Mouse (Mus musculus): Measurements from ENCODE around the gene Cpz. TPM values are rescaled to one million over a fixed set of nuclear protein-coding genes. Genes with fewer than 3 reads are reported as not detected.
A peak's percentile ranks its signal among the peaks of the same experiment; 100 is the strongest.

The Cpz gene
- polyA plus RNA-seq, 1 experiment = 1.4 TPM

DNA sequence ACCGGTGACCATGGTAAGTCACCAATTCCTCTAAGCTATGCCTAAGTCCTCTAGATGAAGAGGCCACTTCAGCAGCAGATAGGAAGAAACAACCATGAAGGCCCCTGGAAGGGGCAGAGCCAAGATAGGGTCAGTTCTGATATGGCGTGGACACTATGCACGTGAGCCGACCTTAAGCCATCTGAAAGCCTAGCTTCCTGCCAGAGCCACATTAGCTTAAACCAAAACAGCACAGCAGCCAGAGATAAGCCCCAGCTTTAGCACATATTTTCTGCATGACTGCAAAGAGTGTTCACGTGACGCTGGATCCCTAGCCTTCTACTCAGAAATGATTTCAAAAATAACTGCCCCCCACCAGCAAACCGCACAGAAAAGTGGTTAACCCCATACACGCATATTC, 33.9 kb upstream of the Cpz start:
- TF ChIP-seq CTCF (IDR thresholded peaks at IDR 0.05; ENCODE audit: control insufficient read depth, insufficient read depth, insufficient replicate concordance, low read depth, low read length) = no peak
- no peak for TF ChIP-seq POLR2A (IDR thresholded peaks at IDR 0.05; ENCODE audit: control insufficient read depth, low read depth, low read length)
- H3K36me3 ChIP-seq (ENCODE audit: control insufficient read depth, insufficient read depth, low read length) = peaks cover 4% of the 10 kb centered on the region
- no peaks in the 10 kb centered on the region for H3K27me3 ChIP-seq (ENCODE audit: control insufficient read depth, insufficient read depth, low read length)
- no peak overlapping the region for H3K4me3 ChIP-seq (ENCODE audit: control insufficient read depth, low read depth, low read length)
- H3K27ac ChIP-seq (ENCODE audit: control insufficient read depth, insufficient read depth, low read depth, low read length) = no peak overlapping the region
- no peaks in the 10 kb centered on the region for H3K4me1 ChIP-seq (ENCODE audit: control insufficient read depth, insufficient read depth, low read length)

GRCm38 (mm10) chr5:35557946-35558621, 32.6 kb upstream of the Cpz start:
- Histone ChIP-seq H3K4me1 (ENCODE audit: control insufficient read depth, insufficient read depth, low read length) (no peaks in the 10 kb centered on the region), H3K36me3 (ENCODE audit: control insufficient read depth, insufficient read depth, low read length) (peaks cover 2% of the 10 kb centered on the region; the same call in 1 of the 2 replicates), H3K4me3 (ENCODE audit: control insufficient read depth, low read depth, low read length) (no peak overlapping the region), H3K27ac (ENCODE audit: control insufficient read depth, insufficient read depth, low read depth, low read length) (no peak overlapping the region), H3K27me3 (ENCODE audit: control insufficient read depth, insufficient read depth, low read length) (no peaks in the 10 kb centered on the region)
- no peak for TF ChIP-seq POLR2A (IDR thresholded peaks at IDR 0.05; ENCODE audit: control insufficient read depth, low read depth, low read length)
- peak; percentile 2; the same call in 1 of the 2 replicates for TF ChIP-seq CTCF (IDR thresholded peaks at IDR 0.05; ENCODE audit: control insufficient read depth, insufficient read depth, insufficient replicate concordance, low read depth, low read length)

DNA sequence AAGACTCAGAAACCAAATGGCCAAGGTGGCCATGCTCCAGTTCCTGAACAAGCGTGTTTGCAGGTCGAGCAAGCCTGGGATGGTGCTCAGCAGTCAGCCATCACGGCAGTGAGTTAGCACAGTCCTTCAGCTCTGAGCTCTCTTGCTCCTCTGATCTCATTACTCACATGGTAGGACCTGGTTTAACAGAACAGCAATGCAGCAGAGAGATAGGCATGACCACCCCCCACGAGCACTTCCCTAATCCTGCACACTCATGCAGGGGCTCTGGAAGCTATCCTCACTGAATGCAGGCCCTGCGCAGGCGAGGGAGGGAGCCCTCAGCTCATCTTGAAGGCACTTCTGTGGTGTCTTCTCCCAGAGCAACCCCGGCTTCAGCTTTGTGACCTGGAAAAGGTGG, 30.9 kb upstream of the Cpz start:
- Histone ChIP-seq H3K27me3 (ENCODE audit: control insufficient read depth, insufficient read depth, low read length) (no peaks in the 10 kb centered on the region), H3K4me3 (ENCODE audit: control insufficient read depth, low read depth, low read length) (no peak overlapping the region), H3K4me1 (ENCODE audit: control insufficient read depth, insufficient read depth, low read length) (no peaks in the 10 kb centered on the region), H3K27ac (ENCODE audit: control insufficient read depth, insufficient read depth, low read depth, low read length) (no peak overlapping the region), H3K36me3 (ENCODE audit: control insufficient read depth, insufficient read depth, low read length) (no peaks in the 10 kb centered on the region)
- TF ChIP-seq CTCF (IDR thresholded peaks at IDR 0.05; ENCODE audit: control insufficient read depth, insufficient read depth, insufficient replicate concordance, low read depth, low read length) (no peak), POLR2A (IDR thresholded peaks at IDR 0.05; ENCODE audit: control insufficient read depth, low read depth, low read length) (no peak)

- TF ChIP-seq POLR2A (IDR thresholded peaks at IDR 0.05; ENCODE audit: control insufficient read depth, low read depth, low read length) (no peak), CTCF (IDR thresholded peaks at IDR 0.05; ENCODE audit: control insufficient read depth, insufficient read depth, insufficient replicate concordance, low read depth, low read length) (no peak)
Measured at GRCm38 (mm10) chr5:35552838-35553539, 27.5 kb upstream of the Cpz start.

DNA sequence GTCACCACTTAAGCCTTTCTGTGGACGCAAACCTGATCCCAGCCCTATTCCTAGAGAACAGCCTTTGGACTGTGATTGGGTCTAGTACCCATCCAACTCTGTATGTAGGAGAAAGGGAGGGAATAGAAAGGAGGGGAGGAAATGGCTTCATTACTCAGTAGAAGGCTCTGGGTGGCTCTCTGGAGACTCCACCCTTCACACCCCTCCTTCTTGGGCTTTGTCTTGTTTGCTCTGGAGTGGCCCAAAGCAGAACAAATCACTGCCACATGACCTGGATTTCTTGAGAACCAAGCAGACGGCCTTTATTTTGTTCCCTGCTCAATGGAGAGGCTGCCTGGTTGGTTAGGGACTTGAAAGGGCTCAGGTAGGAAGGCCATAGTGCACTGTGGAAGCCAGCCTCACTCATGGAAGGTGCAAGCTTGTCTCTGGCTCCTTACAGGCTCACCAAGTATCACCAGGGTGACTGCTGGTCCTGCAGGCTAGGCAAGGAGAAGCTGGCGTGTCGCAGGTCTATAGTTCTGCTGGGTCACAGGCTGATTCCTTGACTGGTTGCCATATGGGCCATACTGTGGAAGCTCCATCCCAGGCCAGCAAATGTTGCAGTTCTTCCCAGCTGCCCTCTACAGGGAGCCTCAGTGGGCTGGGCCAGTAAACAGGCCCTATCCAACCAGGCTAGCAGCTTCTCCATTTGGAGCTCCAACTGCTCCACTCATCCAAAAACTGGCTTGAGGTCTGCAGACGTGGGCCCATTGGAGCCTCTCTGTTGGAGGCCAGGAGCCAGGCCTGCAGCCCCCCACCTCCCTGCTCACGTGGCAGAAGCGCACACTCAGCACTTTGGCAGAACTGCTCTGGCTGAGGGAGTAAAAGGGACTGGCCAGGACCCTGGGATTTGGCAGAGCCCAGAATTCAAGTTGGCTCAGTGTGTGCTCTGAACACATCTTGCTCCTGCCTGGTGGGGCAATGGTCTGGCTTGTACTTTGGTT, 26.6 kb upstream of the Cpz start:
- TF ChIP-seq POLR2A (IDR thresholded peaks at IDR 0.05; ENCODE audit: control insufficient read depth, low read depth, low read length) (no peak), CTCF (IDR thresholded peaks at IDR 0.05; ENCODE audit: control insufficient read depth, insufficient read depth, insufficient replicate concordance, low read depth, low read length) (no peak)
- no peak overlapping the region for H3K27ac ChIP-seq (ENCODE audit: control insufficient read depth, insufficient read depth, low read depth, low read length)
- H3K4me1 ChIP-seq (ENCODE audit: control insufficient read depth, insufficient read depth, low read length) = no peaks in the 10 kb centered on the region
- no peaks in the 10 kb centered on the region for H3K27me3 ChIP-seq (ENCODE audit: control insufficient read depth, insufficient read depth, low read length)
- H3K4me3 ChIP-seq (ENCODE audit: control insufficient read depth, low read depth, low read length) = no peak overlapping the region
- no peaks in the 10 kb centered on the region for H3K36me3 ChIP-seq (ENCODE audit: control insufficient read depth, insufficient read depth, low read length)

More at GRCm38 (mm10) chr5:35552838-35553539, 27.5 kb upstream of the Cpz start:
- no peaks in the 10 kb centered on the region for H3K27me3 ChIP-seq (ENCODE audit: control insufficient read depth, insufficient read depth, low read length)
- no peak overlapping the region for H3K4me3 ChIP-seq (ENCODE audit: control insufficient read depth, low read depth, low read length)
- H3K4me1 ChIP-seq (ENCODE audit: control insufficient read depth, insufficient read depth, low read length) = no peaks in the 10 kb centered on the region
- no peaks in the 10 kb centered on the region for H3K36me3 ChIP-seq (ENCODE audit: control insufficient read depth, insufficient read depth, low read length)
- no peak overlapping the region for H3K27ac ChIP-seq (ENCODE audit: control insufficient read depth, insufficient read depth, low read depth, low read length)

DNA sequence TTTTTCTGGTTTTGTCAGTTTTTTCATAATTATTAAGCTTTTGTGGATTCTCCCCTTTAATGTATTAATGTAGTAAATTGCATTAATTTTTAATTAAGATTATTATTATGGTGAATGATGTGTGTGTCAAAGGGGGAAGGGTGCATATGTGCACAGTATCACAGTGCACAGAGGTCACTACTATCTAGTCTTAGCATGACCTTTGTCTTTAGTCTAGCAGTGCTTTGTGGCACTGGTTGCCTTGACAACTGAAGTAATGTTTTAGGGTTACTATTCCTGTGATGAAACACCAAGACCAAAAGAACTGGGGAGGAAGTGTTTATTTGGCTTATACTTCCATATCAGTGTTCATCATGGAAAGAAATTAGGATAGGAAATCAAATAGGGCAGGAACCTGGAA, 20.6 kb upstream of the Cpz start:
- Histone ChIP-seq H3K27ac (ENCODE audit: control insufficient read depth, insufficient read depth, low read depth, low read length) (no peak overlapping the region), H3K36me3 (ENCODE audit: control insufficient read depth, insufficient read depth, low read length) (no peaks in the 10 kb centered on the region), H3K4me3 (ENCODE audit: control insufficient read depth, low read depth, low read length) (no peak overlapping the region), H3K27me3 (ENCODE audit: control insufficient read depth, insufficient read depth, low read length) (no peaks in the 10 kb centered on the region), H3K4me1 (ENCODE audit: control insufficient read depth, insufficient read depth, low read length) (peaks cover 3% of the 10 kb centered on the region; the same call in 1 of the 2 replicates)
- TF ChIP-seq POLR2A (IDR thresholded peaks at IDR 0.05; ENCODE audit: control insufficient read depth, low read depth, low read length) (no peak), CTCF (IDR thresholded peaks at IDR 0.05; ENCODE audit: control insufficient read depth, insufficient read depth, insufficient replicate concordance, low read depth, low read length) (no peak)
